Mouse (Mus musculus): ENCODE results near the gene Gbe1.
A peak's percentile ranks its signal among the peaks of the same experiment; 100 is the strongest.

- TF ChIP-seq CTCF (IDR thresholded peaks at IDR 0.05; ENCODE audit: low read depth) (peak; percentile 36; the same call in 1 of the 2 replicates), EP300 (IDR thresholded peaks at IDR 0.05; ENCODE audit: low read depth) (no peak)
Observed at GRCm38 (mm10) chr16:70568341-70569265, 254.9 kb downstream of the Gbe1 start.

All from liver, embryonic 14.5 days (tissue).